Mouse (Mus musculus): ENCODE data around the gene Gdpgp1.
A peak's percentile ranks its signal among the peaks of the same experiment; 100 is the strongest.

The Gdpgp1 gene

GRCm38 (mm10) chr7:80267764-80268163 is 35.1 kb downstream of the Gdpgp1 start:
- peaks cover 67% of the 10 kb centered on the region for H3K36me3 ChIP-seq (ENCODE audit: insufficient read depth, low read length)
- TF ChIP-seq POU5F1 (IDR thresholded peaks at IDR 0.05; ENCODE audit: borderline replicate concordance, low read length) (no peak), NANOG (IDR thresholded peaks at IDR 0.05; ENCODE audit: borderline replicate concordance, low read length) (no peak), CTCF (conservative IDR thresholded peaks at IDR 0.05; ENCODE audit: low read length) (no peak)
- H3K27me3 ChIP-seq (ENCODE audit: insufficient read depth, low read length): no peaks in the 10 kb centered on the region
- H3K4me1 ChIP-seq (replicated peaks; ENCODE audit: low read depth, low read length): peaks cover 43% of the 10 kb centered on the region
- H3K9me3 ChIP-seq (ENCODE audit: low read length): no peaks in the 10 kb centered on the region
- no peak overlapping the region for H3K4me3 ChIP-seq (replicated peaks; ENCODE audit: low read length)

GRCm38 (mm10) chr7:80268897-80269750 is 36.5 kb downstream of the Gdpgp1 start, which contains the start of gene Vps33b:
Gene Vps33b (plus strand): TSS chr7:80269649.
- peaks cover 32% of the 10 kb centered on the region for H3K4me1 ChIP-seq (replicated peaks; ENCODE audit: low read depth, low read length)
- no peaks in the 10 kb centered on the region for H3K9me3 ChIP-seq (ENCODE audit: low read length)
- no peaks in the 10 kb centered on the region for H3K27me3 ChIP-seq (ENCODE audit: insufficient read depth, low read length)
- H3K4me3 ChIP-seq (replicated peaks; ENCODE audit: low read length): peak within 1 kb of the TSS; percentile 97
- TF ChIP-seq NANOG (IDR thresholded peaks at IDR 0.05; ENCODE audit: borderline replicate concordance, low read length) (no peak), CTCF (conservative IDR thresholded peaks at IDR 0.05; ENCODE audit: low read length) (no peak), POU5F1 (IDR thresholded peaks at IDR 0.05; ENCODE audit: borderline replicate concordance, low read length) (no peak)
- H3K36me3 ChIP-seq (ENCODE audit: insufficient read depth, low read length): peaks cover 68% of the 10 kb centered on the region

- no peaks in the 10 kb centered on the region for H3K9me3 ChIP-seq (ENCODE audit: low read length)
- H3K4me1 ChIP-seq (replicated peaks; ENCODE audit: low read depth, low read length): peaks cover 25% of the 10 kb centered on the region
- peak overlapping the region; percentile 97 for H3K4me3 ChIP-seq (replicated peaks; ENCODE audit: low read length)
- no peaks in the 10 kb centered on the region for H3K27me3 ChIP-seq (ENCODE audit: insufficient read depth, low read length)
- no peak for TF ChIP-seq POU5F1 (IDR thresholded peaks at IDR 0.05; ENCODE audit: borderline replicate concordance, low read length)
- TF ChIP-seq NANOG (IDR thresholded peaks at IDR 0.05; ENCODE audit: borderline replicate concordance, low read length): no peak
- TF ChIP-seq CTCF (conservative IDR thresholded peaks at IDR 0.05; ENCODE audit: low read length): no peak
- peaks cover 68% of the 10 kb centered on the region for H3K36me3 ChIP-seq (ENCODE audit: insufficient read depth, low read length)
These were observed 37.1 kb downstream of the Gdpgp1 start for GRCm38 (mm10) chr7:80269751-80270255.

- Histone ChIP-seq H3K4me1 (replicated peaks; ENCODE audit: low read depth, low read length) (peaks cover 20% of the 10 kb centered on the region), H3K4me3 (replicated peaks; ENCODE audit: low read length) (no peak overlapping the region), H3K36me3 (ENCODE audit: insufficient read depth, low read length) (peaks cover 71% of the 10 kb centered on the region), H3K27me3 (ENCODE audit: insufficient read depth, low read length) (no peaks in the 10 kb centered on the region), H3K9me3 (ENCODE audit: low read length) (no peaks in the 10 kb centered on the region)
- TF ChIP-seq POU5F1 (IDR thresholded peaks at IDR 0.05; ENCODE audit: borderline replicate concordance, low read length) (no peak), NANOG (IDR thresholded peaks at IDR 0.05; ENCODE audit: borderline replicate concordance, low read length) (no peak), CTCF (conservative IDR thresholded peaks at IDR 0.05; ENCODE audit: low read length) (no peak)
These were observed 40.8 kb downstream of the Gdpgp1 start for GRCm38 (mm10) chr7:80273456-80273855.

- peaks cover 98% of the 10 kb centered on the region for H3K36me3 ChIP-seq (ENCODE audit: insufficient read depth, low read length)
- no peaks in the 10 kb centered on the region for H3K27me3 ChIP-seq (ENCODE audit: insufficient read depth, low read length)
- no peaks in the 10 kb centered on the region for H3K9me3 ChIP-seq (ENCODE audit: low read length)
- no peak overlapping the region for H3K4me3 ChIP-seq (replicated peaks; ENCODE audit: low read length)
- TF ChIP-seq CTCF (conservative IDR thresholded peaks at IDR 0.05; ENCODE audit: low read length) (no peak), NANOG (IDR thresholded peaks at IDR 0.05; ENCODE audit: borderline replicate concordance, low read length) (no peak), POU5F1 (IDR thresholded peaks at IDR 0.05; ENCODE audit: borderline replicate concordance, low read length) (no peak)
- no peaks in the 10 kb centered on the region for H3K4me1 ChIP-seq (replicated peaks; ENCODE audit: low read depth, low read length)
These were observed 43.7 kb downstream of the Gdpgp1 start for GRCm38 (mm10) chr7:80276374-80276773.

- peaks cover 96% of the 10 kb centered on the region for H3K36me3 ChIP-seq (ENCODE audit: insufficient read depth, low read length)
- H3K4me1 ChIP-seq (replicated peaks; ENCODE audit: low read depth, low read length): no peaks in the 10 kb centered on the region
- TF ChIP-seq CTCF (conservative IDR thresholded peaks at IDR 0.05; ENCODE audit: low read length) (no peak), POU5F1 (IDR thresholded peaks at IDR 0.05; ENCODE audit: borderline replicate concordance, low read length) (no peak), NANOG (IDR thresholded peaks at IDR 0.05; ENCODE audit: borderline replicate concordance, low read length) (no peak)
These were observed 47.4 kb downstream of the Gdpgp1 start for GRCm38 (mm10) chr7:80280032-80280431.

GRCm38 (mm10) chr7:80280998-80281397 is 48.3 kb downstream of the Gdpgp1 start:
- peaks cover 97% of the 10 kb centered on the region for H3K36me3 ChIP-seq (ENCODE audit: insufficient read depth, low read length)
- TF ChIP-seq CTCF (conservative IDR thresholded peaks at IDR 0.05; ENCODE audit: low read length) (no peak), POU5F1 (IDR thresholded peaks at IDR 0.05; ENCODE audit: borderline replicate concordance, low read length) (no peak), NANOG (IDR thresholded peaks at IDR 0.05; ENCODE audit: borderline replicate concordance, low read length) (no peak)
- H3K4me1 ChIP-seq (replicated peaks; ENCODE audit: low read depth, low read length): 0 out of 2 replicates have a peak, but pooled peaks cover 6% of the 10 kb centered on the region
- no peaks in the 10 kb centered on the region for H3K9me3 ChIP-seq (ENCODE audit: low read length)
- no peak overlapping the region for H3K4me3 ChIP-seq (replicated peaks; ENCODE audit: low read length)
- H3K27me3 ChIP-seq (ENCODE audit: insufficient read depth, low read length): no peaks in the 10 kb centered on the region

More at GRCm38 (mm10) chr7:80280032-80280431, 47.4 kb downstream of the Gdpgp1 start:
- H3K9me3 ChIP-seq (ENCODE audit: low read length): no peaks in the 10 kb centered on the region
- no peak overlapping the region for H3K4me3 ChIP-seq (replicated peaks; ENCODE audit: low read length)
- no peaks in the 10 kb centered on the region for H3K27me3 ChIP-seq (ENCODE audit: insufficient read depth, low read length)

- H3K4me1 ChIP-seq (replicated peaks; ENCODE audit: low read depth, low read length): 0 out of 2 replicates have a peak, but pooled peaks cover 6% of the 10 kb centered on the region
- peaks cover 97% of the 10 kb centered on the region for H3K36me3 ChIP-seq (ENCODE audit: insufficient read depth, low read length)
- no peak for TF ChIP-seq NANOG (IDR thresholded peaks at IDR 0.05; ENCODE audit: borderline replicate concordance, low read length)
- TF ChIP-seq CTCF (conservative IDR thresholded peaks at IDR 0.05; ENCODE audit: low read length): no peak
- no peak for TF ChIP-seq POU5F1 (IDR thresholded peaks at IDR 0.05; ENCODE audit: borderline replicate concordance, low read length)
- no peaks in the 10 kb centered on the region for H3K9me3 ChIP-seq (ENCODE audit: low read length)
- no peak overlapping the region for H3K4me3 ChIP-seq (replicated peaks; ENCODE audit: low read length)
- H3K27me3 ChIP-seq (ENCODE audit: insufficient read depth, low read length): no peaks in the 10 kb centered on the region
These were observed 49.0 kb downstream of the Gdpgp1 start for GRCm38 (mm10) chr7:80281646-80282045.

Measured in E14TG2a.4 (cell line).